In genomic region chr2:181193044-181193443, GRCm38 (mm10) we compare ENCODE assay signal across 22 mouse cellular contexts. TPM values are rescaled to one million over a fixed set of nuclear protein-coding genes. Genes with fewer than 3 reads are reported as not detected.
"Had no signal": no experiment of that assay in that cellular context is flagged by ENCODE, and none has a peak within 500 bp of the region (broad histone marks: within the 10 kb centered on the region; RNA-seq: fewer than 3 reads in every experiment).

No protein-coding gene starts in this region.

- H3K27ac ChIP-seq: left cerebral cortex, adult 2 months; limb, embryonic 12.5 days; liver, embryonic 15.5 days; midbrain, embryonic 12.5 days; neural tube, embryonic 15.5 days had no signal

- H3K36me3 ChIP-seq: liver, embryonic 15.5 days had no signal

- DNase-seq: kidney, adult 8-10 months; kidney, postnatal 25 days; liver; lung, adult 2 months; lung, postnatal 14 days; thymus, adult 18-20 months; thymus, postnatal 4 days had no signal

- ATAC-seq: inflammation-experienced regulatory T-cells, adult 6 months; intestine, postnatal 0 days had no signal

- H3K27me3 ChIP-seq: limb, embryonic 12.5 days; midbrain, embryonic 12.5 days; neural tube, embryonic 15.5 days had no signal

- H3K4me3 ChIP-seq: left cerebral cortex, adult 2 months; limb, embryonic 12.5 days; liver, embryonic 15.5 days; midbrain, embryonic 12.5 days; myocyte; neural tube, embryonic 15.5 days had no signal

RNA-seq across cellular contexts. Expression of gene Ptk6, which starts 9.5 kb away (rescaled TPM):
- total RNA-seq: layer of hippocampus, postnatal 25 days; left cerebral cortex, postnatal 36 days; megakaryocyte-erythroid progenitor cell, adult 5-6 weeks; midbrain, postnatal 0 days had no signal
- polyA plus RNA-seq: kidney, embryonic 16.5 days; limb, embryonic 12.5 days; midbrain, embryonic 12.5 days; midbrain, postnatal 0 days; neural tube, embryonic 11.5 days; neural tube, embryonic 15.5 days; stomach, embryonic 14.5 days had no signal

RNA-seq across cellular contexts. Expression of gene Srms, which starts 19.9 kb away (rescaled TPM):
- total RNA-seq: megakaryocyte-erythroid progenitor cell, adult 5-6 weeks had no signal
- polyA plus RNA-seq: myocyte; stomach, embryonic 14.5 days had no signal

RNA-seq across cellular contexts. Expression of gene Fndc11, which starts 26.8 kb away (rescaled TPM):
- total RNA-seq: layer of hippocampus, postnatal 25 days; left cerebral cortex, adult 2 months; left cerebral cortex, postnatal 36 days; megakaryocyte-erythroid progenitor cell, adult 5-6 weeks had no signal
- polyA plus RNA-seq: intestine, postnatal 0 days; myocyte; neural tube, embryonic 11.5 days had no signal

RNA-seq across cellular contexts. Expression of gene Eef1a2, which starts 36.2 kb away (rescaled TPM):
- total RNA-seq: megakaryocyte-erythroid progenitor cell, adult 5-6 weeks had no signal
- polyA plus RNA-seq: inflammation-experienced regulatory T-cells, adult 6 months; liver, embryonic 15.5 days had no signal
